Mouse (Mus musculus) layer of hippocampus, postnatal 25 days (tissue): Measurements from ENCODE around the gene BC035044. TPM values are rescaled to one million over a fixed set of nuclear protein-coding genes. Genes with fewer than 3 reads are reported as not detected.
"Not testable (repeated sequence)": the region's sequence is repeated elsewhere in the genome, so short reads cannot be mapped to it uniquely, and the experiment has no call there.

Experiments used
- DNase-seq, 2 experiments: peaks; one replicate each; pipeline ENCODE4 v3.0.0; 2022; ENCODE audit warnings: mixed read lengths in 2 of 2, low spot score in 1 of 2; ENCODE audit errors: extremely low spot score in 1 of 2
- total RNA-seq, 2 experiments: library from RNA; stranded (reverse); gene quantifications; 2 replicates each; pipeline ENCODE4 v1.2.3; 2021

BC035044 gene
- 1 to 10 TPM; 1.5 to 2.3 TPM for total RNA-seq

- no peak for DNase-seq
These were observed at the start of gene BC035044 for GRCm38 (mm10) chr6:128890948-128891355. Gene BC035044, minus strand, starts transcription at chr6:128891126.

DNA sequence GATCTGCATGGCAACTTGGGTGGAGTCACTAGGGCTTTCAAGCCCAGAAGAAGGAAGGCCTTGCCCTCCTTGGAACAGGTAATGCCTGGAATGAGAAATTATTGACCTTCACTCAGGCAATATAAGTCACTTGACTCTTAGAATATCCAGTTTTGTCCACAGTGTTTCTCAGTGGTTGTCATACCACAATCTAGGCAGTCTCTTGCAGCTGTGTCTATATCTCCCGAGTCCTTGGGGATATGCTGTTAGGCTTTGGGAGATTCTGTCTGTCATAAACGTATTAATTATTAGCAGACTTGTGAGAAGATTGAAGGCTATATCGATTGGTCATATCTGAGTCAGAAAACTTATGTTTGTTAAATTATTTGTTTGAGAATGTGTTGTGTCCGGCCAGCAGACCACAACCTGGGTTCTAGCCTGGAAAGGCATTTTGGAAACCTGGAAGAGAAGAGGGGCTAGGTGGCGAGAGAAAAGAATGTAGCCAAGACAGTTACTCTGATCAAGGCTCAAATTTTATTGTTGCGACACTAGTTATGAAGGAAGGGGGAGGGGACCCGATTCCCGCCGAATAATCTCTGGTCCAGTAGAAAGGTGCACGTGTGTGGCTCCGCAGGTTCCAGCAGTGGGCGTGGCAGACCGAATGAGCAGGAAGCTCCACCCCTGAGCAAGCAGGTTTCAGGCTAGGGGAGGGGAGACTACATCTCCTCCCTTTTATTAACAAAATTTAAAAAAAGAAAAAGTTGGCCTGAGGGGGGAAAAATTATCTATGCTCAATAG is 45.2 kb upstream of the BC035044 start:
- not testable (repeated sequence) for DNase-seq

DNA sequence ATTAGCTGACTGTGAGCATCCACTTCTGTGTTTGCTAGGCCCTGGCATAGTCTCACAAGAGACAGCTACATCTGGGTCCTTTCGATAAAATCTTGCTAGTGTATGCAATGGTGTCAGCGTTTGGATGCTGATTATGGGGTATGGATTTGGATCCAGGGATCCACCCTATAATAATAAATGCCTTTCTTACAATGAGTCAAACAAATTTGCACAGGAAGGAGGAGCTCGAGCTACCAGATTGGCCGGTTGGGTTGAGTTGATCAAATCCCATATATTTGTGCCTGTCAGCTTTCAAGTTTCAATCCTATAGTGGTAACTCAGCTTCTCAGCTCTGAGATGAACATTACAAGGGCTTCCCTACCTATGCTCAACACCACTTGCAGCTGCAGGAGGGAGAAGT is 43.2 kb upstream of the BC035044 start, which contains the start of gene Clec2g:
Gene Clec2g (plus strand): TSS at position 301 of the 400 bp plus-strand sequence.
- DNase-seq: not testable (repeated sequence)

GRCm38 (mm10) chr6:128933050-128933449 is 42.1 kb upstream of the BC035044 start:
- no peak for DNase-seq

DNA sequence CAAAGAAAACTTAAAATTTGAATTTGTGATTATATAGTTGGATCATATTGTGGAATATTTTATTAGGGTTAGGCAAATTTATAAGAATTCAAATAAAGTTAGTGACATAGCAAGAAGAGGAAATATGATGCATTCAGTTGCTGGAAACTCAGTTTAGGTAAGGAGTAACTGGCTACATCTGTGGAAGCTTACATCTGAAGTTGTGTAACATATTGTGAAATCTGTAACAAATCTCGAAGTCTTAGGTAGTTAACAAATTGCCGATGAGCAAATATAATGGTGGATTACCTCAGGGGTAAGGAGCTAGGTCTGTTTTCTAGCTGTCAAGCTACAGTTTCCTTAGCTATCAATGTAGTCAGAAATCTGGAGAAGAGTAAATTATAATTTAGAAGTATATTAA is 26.4 kb upstream of the BC035044 start:
- no peak for DNase-seq

DNA sequence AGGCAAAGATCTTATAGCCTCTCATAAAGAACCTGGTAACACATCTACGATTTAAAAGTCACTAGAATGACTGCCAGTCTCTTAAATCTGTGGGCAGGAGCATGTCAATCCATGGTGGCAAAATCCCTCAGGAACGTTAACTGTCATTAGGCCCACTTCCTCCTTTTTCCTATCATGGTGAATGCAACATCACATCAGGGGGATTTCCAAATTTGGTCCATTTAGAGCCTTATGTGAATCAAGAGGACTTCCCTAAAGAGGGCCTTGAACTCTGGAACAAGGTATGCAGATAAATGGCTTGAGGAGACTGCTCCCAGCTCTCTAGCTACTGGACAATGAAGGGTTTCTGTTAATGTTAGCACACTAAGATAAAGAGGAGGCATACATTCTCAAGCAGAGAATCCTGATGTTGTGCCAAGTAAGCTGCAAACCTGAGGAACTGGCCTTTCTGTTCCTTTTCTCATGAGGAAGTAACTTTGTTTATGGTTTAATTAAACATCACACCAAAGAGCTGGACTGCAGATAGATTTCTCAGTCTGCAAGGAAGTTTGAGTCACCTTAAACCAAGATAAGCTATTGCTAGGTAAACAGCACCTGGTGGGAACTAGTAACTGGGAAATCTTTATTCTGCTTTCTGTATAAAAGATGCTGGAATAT is 22.8 kb upstream of the BC035044 start:
- DNase-seq: no peak

DNA sequence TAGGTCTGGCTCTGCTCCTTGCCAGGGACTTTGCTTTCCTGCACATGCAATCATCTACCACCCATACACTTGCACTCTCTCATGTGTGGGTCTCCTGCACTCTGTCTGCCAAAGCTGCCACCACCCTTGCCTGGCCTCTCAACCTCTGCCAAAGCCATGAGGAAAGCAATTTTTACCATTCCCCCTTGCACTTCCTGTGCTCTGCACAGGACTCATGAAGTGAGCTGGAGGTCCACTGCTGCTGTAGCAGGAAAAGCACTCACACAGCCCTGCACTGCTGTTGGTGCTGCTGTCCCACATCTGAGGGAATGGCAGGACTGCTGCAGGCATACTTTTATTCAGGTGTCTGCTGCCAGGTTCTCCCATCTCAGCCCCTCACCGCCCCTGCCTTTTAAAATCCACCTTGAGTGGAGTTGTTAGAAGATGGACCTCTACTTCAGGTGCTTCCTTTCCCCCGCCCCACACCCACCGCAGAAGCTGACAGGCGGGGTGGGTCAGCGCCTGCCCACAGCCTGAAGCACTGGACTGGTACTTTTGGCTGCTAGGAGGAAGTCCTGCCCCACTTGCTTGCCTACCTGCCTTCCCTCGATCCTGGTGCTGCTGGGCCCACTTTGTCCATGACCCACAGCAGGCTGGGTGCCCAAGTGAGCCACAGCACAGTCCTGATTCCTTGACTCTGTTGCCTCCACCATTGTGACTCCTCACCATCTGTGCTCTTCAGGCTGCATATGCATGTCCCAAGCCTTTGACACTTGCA is 10.0 kb upstream of the BC035044 start:
- DNase-seq: not testable (repeated sequence)

DNA sequence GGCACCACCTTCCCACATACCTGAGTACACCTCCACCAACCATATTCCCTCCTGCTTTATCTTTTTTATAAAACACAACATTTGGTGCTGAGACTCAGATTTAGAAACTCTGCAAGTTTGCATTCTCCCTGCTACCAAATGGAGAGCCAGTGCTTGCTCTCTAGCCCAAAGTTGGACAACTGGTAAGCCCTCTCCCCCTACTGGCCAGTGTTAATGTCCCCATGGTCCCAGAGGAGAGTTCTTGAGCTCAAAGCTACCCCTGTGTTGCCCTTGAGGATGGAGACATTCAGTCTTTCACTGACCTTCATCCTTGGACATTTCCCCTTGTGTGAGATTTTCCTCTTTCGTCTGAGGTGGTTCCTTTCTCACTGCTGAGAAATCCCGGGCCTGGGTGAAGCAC is 9.1 kb upstream of the BC035044 start:
- no peak for DNase-seq

- DNase-seq: no peak
These were observed 4.6 kb upstream of the BC035044 start for GRCm38 (mm10) chr6:128895404-128896001.

DNA sequence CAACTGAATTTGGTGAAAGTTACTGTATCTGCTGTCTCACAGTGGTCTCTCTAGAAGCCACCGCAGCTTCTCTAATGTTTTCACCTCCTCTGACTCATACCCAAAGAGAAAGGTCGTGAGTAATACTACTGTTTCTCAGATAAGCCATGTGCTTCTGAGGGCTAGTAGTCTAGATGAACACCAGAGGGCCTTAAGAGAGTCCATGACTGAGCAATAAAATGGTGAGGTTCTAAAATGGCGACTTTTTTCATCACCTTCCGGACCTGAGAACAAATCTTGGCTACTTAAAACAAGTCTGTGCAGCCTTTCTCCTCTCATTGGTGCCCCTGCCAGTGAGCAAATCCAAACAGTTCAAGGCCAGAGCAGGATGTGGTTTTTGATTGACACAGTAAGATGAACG is 2.1 kb downstream of the BC035044 start:
- no peak for DNase-seq

GRCm38 (mm10) chr6:128887091-128887790 is 3.7 kb downstream of the BC035044 start, which contains the start of gene Clec2i:
Gene Clec2i, plus strand, starts transcription at chr6:128887588.
- DNase-seq: not testable (repeated sequence)

GRCm38 (mm10) chr6:128871910-128872610 is 18.9 kb downstream of the BC035044 start:
- no peak for DNase-seq

GRCm38 (mm10) chr6:128868861-128869260 is 22.1 kb downstream of the BC035044 start:
- no peak for DNase-seq

GRCm38 (mm10) chr6:128857976-128858375 is 33.0 kb downstream of the BC035044 start:
- DNase-seq: no peak

DNA sequence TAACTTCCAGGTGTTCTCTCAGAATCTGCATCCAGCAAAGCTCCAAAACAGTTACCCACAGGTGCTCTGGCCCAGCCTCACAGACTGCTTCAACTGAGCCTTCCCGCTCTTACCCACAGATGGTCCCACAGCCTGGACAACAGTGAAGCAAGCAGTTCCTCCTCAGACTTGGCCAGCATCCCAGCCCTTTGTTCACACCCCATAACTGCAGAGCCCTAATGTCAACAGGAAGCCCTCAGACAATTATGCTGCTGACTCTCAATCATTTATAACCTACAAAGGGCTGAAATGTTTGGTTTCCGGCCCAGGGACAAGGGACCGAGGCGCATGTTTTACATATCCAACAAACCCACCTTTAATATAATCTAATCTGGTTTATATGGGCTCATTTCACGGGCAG is 34.7 kb downstream of the BC035044 start:
- DNase-seq: peak in 1 of 2 experiments; percentile 43

DNA sequence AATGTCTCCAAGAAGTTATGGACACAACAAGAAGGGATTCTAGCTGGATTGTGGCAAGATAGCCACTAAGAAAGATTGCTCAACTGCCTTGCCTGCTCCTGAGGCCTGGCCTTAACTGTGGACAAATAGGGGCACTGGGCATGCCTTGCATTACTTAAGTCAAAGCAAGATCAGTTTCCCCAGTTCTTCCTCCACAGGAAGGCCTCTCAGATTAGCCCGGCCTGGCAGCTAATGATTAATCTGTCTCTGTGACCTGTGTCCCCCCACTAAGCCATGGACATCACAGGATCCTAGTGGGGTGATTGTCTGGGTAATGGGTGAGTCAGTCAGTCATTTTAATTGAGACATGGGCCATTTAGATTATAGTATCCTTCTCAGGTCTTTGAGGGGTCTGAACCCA is 35.4 kb downstream of the BC035044 start:
- DNase-seq: no peak

DNA sequence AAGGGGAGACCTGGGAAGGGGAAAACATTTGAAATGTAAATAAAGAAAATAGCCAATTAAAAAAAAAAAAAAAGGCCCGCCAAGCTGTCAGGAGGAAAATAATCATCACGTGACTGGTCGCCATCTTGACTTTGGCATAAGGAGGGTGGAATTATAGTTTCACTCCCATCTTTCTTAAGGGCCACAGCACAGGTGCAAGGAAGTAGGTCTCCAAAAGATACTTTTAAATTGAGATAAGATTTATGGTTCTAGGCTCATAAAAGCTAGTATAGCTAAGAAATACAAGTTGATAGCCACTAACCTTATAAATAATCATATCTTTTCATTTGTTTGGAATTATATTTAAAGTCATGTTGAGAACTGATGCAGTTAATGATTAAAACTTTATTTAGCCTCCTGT is 36.0 kb downstream of the BC035044 start:
- DNase-seq: no peak

DNA sequence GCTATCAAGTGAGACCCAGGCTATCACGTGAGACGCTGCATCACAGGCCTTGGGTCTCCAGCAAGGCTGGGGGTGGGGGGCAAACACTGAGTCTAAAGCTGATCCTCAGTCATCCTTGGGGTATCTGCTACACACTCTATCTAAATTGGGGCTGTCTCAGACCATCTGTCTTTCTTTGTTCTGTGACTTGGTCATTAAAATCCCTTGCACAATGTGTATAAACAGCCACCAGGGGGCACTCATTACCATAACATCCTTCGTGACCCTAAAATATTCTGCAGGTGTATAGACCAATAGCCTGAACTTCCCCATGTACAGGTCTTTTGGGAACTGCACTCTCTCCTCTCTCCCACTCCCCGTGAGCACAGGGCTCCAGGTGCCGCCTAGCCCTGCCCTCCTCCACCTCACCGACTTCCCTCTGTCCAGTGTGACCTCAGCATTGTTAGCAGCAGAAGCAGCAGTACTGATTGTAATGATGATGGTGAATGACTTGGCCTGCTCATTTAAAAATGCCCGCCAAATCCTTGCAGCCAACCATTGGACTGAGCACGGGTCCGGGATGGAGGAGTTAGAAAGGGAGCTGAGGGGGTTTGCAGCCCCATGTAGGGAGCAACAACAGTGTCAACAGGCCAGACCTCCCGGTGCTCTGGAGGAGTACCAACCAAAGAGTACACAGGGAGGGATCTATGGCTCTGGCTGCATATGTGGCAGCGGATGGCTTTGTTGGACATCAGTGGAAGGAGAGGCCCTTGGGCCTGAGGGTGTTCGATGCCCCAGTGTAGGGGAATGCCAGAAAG is 36.7 kb downstream of the BC035044 start:
- peak; percentile 65 to 77 for DNase-seq

GRCm38 (mm10) chr6:128852766-128853165 is 38.2 kb downstream of the BC035044 start:
- DNase-seq: no peak
